ENCODE assay signal across 8 mouse cellular contexts in genomic region chr6:114917770-114918635, GRCm38 (mm10). TPM values are rescaled to one million over a fixed set of nuclear protein-coding genes. Genes with fewer than 3 reads are reported as not detected.
DNase-seq lines count a peak whose midpoint lies in the region; ATAC-seq lines count a peak whose summit lies in the region.

No protein-coding gene starts in this region.

- H3K4me1 ChIP-seq in liver, embryonic 16.5 days (ENCODE audit: control insufficient read depth, low read depth, low read length) = peaks cover 48% of the 10 kb centered on the region
- H3K4me1 ChIP-seq in neural tube, embryonic 13.5 days (replicated peaks) = peaks cover 85% of the 10 kb centered on the region

- ATAC-seq in common myeloid progenitor, adult 5-6 weeks (replicated peaks; ENCODE audit: low read depth, poor library complexity, severe bottlenecking) = peak; percentile 13; the same call in 1 of the 2 replicates
- peak; percentile 35 for ATAC-seq in inflammation-experienced regulatory T-cells, adult 6 months
- ATAC-seq in liver, embryonic 16.5 days (ENCODE audit: low read depth) = no peak
- no peak for ATAC-seq in neural tube, embryonic 13.5 days (ENCODE audit: low read depth)
- no peak for ATAC-seq in erythroid progenitor cell, adult 5-6 weeks (replicated peaks; ENCODE audit: low FRiP score, poor library complexity, severe bottlenecking)

- DNase-seq in gastrocnemius, postnatal 25 days = peak; percentile 48
- DNase-seq in cerebellum, postnatal 36 days = no peak
- DNase-seq in left cerebral cortex, postnatal 4 days = no peak

- no peak overlapping the region for H3K4me3 ChIP-seq in liver, embryonic 16.5 days (ENCODE audit: low read depth, low read length)
- H3K4me3 ChIP-seq in neural tube, embryonic 13.5 days = peak overlapping the region; percentile 51

- H3K4me2 ChIP-seq in liver, embryonic 16.5 days (ENCODE audit: low read depth, low read length) = 0 out of 2 replicates have a peak overlapping the region, but pooled peaks have one; percentile 5
- peak overlapping the region; percentile 63 for H3K4me2 ChIP-seq in neural tube, embryonic 13.5 days

- no peaks in the 10 kb centered on the region for H3K27me3 ChIP-seq in liver, embryonic 16.5 days (ENCODE audit: control insufficient read depth, insufficient read depth, low read depth, low read length)
- H3K27me3 ChIP-seq in neural tube, embryonic 13.5 days = no peaks in the 10 kb centered on the region

- peak overlapping the region; percentile 25; the same call in 1 of the 2 replicates for H3K27ac ChIP-seq in liver, embryonic 16.5 days (ENCODE audit: low read length)
- 0 out of 2 replicates have a peak overlapping the region, but pooled peaks have one; percentile 5 for H3K27ac ChIP-seq in neural tube, embryonic 13.5 days (replicated peaks)

- intact Hi-C loops in left cerebral cortex, postnatal 4 days (cut with DNase I) = no loop called here

- no peaks in the 10 kb centered on the region for H3K36me3 ChIP-seq in liver, embryonic 16.5 days (ENCODE audit: control insufficient read depth, insufficient read depth)
- H3K36me3 ChIP-seq in neural tube, embryonic 13.5 days = no peaks in the 10 kb centered on the region

- H3K9ac ChIP-seq in liver, embryonic 16.5 days (ENCODE audit: low read depth, low read length) = no peak overlapping the region
- H3K9ac ChIP-seq in neural tube, embryonic 13.5 days = peak overlapping the region; percentile 80

- no peaks in the 10 kb centered on the region for H3K9me3 ChIP-seq in liver, embryonic 16.5 days (replicated peaks; ENCODE audit: control insufficient read depth, low read length)
- no peaks in the 10 kb centered on the region for H3K9me3 ChIP-seq in neural tube, embryonic 13.5 days

- WGBS in liver, embryonic 16.5 days (ENCODE audit: insufficient replicate concordance) = 47% methylated on average over 14 of the region's 14 CpGs
- WGBS in neural tube, embryonic 13.5 days = 65% methylated on average over 14 of the region's 14 CpGs

RNA-seq across cellular contexts. Expression of gene Vgll4, which starts 51.8 kb away (rescaled TPM):
- total RNA-seq in common myeloid progenitor, adult 5-6 weeks (2017) = 39.9 and 40.6 TPM in 2 replicates
- total RNA-seq in gastrocnemius, postnatal 25 days (2021) = 10 to 100 TPM; 13.3 to 13.9 TPM
- 100 to 1,000 TPM; 118 to 183 (median 152) TPM for polyA plus RNA-seq in inflammation-experienced regulatory T-cells, adult 6 months (2017; shearing (Covaris generic))
- 10.0 TPM in 2 replicates for polyA plus RNA-seq in liver, embryonic 16.5 days (2015; fragmentation: Nextera tagmentation; extraction: Ambion mirVana)
- polyA plus RNA-seq in neural tube, embryonic 13.5 days (2015; fragmentation: Nextera tagmentation; extraction: Ambion mirVana) = 60.6 and 65.2 TPM in 2 replicates
- 10 to 100 TPM; 60.0 to 63.7 TPM for total RNA-seq in left cerebral cortex, postnatal 4 days (2021)
- 2.5 and 6.7 TPM in 2 replicates for total RNA-seq in erythroid progenitor cell, adult 5-6 weeks (2015; ENCODE audit: low replicate concordance)
- total RNA-seq in erythroid progenitor cell, adult 5-6 weeks (2017; ENCODE audit: low replicate concordance) = 3.3 and 4.7 TPM in 2 replicates

Comparison
In these comparisons a context has a peak if more than half of its experiments do, and no peak if none do; other contexts are left out.
1. ATAC-seq: peak in common myeloid progenitor, adult 5-6 weeks (single experiment) and inflammation-experienced regulatory T-cells, adult 6 months (single experiment); none in liver, embryonic 16.5 days (single experiment), neural tube, embryonic 13.5 days (single experiment) and erythroid progenitor cell, adult 5-6 weeks (single experiment).